Mouse (Mus musculus) granulocyte monocyte progenitor cell, adult 5-6 weeks (primary cell): ENCODE data around the gene Glis3. TPM values are rescaled to one million over a fixed set of nuclear protein-coding genes. Genes with fewer than 3 reads are reported as not detected.

Source experiments
- ATAC-seq: replicated peaks from 2 replicates; pipeline ENCODE4 v1.8.0; 2016; ENCODE audit warnings: mild to moderate bottlenecking, moderate TSS enrichment, inconsistent platforms; ENCODE audit not compliant: poor library complexity, severe bottlenecking
- total RNA-seq, 2 experiments: library from RNA; stranded (forward) in 1 of 2; stranded (reverse) in 1 of 2; fragments of 200-712, 200-1000 nt in 1 of 2; fragments of >200 nt in 1 of 2; fragmentation: Nextera tagmentation in 1 of 2; gene quantifications; 2 replicates each; pipeline ENCODE4 v1.2.3; 2014 to 2017

The Glis3 gene
- total RNA-seq, 2 experiments from 2014 or later = 4.5 to 10.0 TPM

DNA sequence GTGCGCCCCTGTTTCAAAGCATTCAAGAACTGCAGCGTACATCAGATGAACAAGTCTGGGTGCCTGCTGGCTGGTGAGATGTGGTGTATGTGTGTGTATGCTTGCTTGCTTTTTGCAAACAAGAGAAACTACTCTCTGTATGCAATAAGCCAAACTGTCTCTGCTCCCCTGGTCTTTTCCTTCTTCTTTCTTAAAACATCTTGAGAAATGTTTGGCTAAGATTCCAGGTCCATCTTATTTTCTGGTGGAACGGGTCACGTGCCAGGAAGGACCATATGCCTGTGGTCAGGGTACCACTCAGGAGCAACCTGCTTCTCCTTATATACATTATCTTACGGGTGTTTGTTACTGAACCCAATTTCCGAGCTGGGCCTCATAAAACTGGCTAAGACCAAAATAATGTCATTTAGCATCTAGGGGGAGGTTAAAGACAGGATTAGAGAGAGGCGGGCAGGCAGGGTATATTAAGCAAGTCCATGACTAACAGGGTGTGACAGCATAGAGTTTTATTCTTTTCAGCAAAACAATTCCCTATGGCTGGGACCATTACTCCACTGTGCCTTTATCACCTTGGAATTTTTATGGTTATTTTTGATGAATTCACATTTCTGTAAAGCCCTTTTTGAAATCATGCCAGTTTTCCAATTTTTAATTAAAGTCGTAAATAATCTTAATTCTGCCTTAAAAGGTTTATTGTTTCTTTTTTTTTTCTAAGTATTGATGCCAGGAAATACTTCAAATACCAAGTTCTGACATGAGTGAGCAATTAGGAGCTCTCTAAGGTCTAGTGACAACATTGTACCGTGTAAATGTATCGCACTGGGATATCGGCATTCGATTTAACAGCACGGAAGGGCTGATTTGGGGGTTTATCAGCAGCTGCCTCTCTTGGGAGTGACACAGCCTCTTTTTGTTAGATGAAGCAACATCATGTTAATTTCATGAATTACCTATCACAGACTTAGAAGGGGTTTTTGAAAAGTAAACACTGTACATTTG, 328.5 kb downstream of the Glis3 start:
- ATAC-seq = no peak

- ATAC-seq = no peak
Measured at GRCm38 (mm10) chr19:28347080-28347825, 332.6 kb downstream of the Glis3 start.

GRCm38 (mm10) chr19:28343640-28344039, 336.2 kb downstream of the Glis3 start:
- ATAC-seq = no peak

GRCm38 (mm10) chr19:28337574-28337973, 342.3 kb downstream of the Glis3 start:
- ATAC-seq = no peak

GRCm38 (mm10) chr19:28336651-28337510, 343.0 kb downstream of the Glis3 start:
- no peak for ATAC-seq

GRCm38 (mm10) chr19:28335890-28336289, 344.0 kb downstream of the Glis3 start:
- no peak for ATAC-seq

- ATAC-seq = no peak
Measured at GRCm38 (mm10) chr19:28333007-28333766, 346.7 kb downstream of the Glis3 start.

GRCm38 (mm10) chr19:28328444-28329110, 351.3 kb downstream of the Glis3 start:
- ATAC-seq = no peak

DNA sequence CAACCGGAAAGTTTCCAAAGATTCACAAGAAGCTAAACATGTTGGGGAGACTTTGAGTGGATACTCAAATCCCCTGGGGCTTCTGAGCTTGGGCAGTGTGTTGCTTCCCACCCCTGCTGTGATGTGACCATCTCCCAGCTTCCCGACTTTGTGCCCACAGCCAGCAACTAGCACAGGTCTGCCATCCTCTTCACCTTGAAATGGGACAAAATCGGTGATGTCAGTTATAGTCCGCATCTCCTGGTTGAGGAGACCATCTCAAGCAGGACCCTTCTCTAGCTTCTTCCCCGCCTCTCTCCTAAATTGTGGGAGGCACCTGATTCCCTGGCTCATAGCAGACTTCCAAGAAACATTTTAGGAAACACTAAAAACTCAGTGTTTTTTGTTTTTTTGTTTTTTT, 352.3 kb downstream of the Glis3 start:
- no peak for ATAC-seq

DNA sequence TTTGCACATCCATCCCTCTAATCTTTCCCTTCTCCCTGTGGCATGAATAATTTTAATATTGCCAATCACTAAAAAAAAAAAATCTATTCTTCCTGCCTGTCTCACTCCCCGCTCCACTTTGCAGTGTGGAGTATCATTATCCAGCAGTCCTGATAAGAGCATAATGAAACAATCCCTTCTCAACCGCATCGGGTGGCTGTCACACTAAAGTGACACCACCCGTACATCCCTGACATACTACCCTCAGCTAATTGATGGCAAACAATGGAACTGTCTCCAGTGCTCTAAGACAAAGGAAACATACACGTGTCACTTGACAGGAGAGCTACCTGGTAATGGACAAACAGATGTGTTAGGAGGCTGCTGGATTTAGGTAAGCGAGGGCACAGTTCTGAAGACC, 373.8 kb downstream of the Glis3 start:
- ATAC-seq = no peak

DNA sequence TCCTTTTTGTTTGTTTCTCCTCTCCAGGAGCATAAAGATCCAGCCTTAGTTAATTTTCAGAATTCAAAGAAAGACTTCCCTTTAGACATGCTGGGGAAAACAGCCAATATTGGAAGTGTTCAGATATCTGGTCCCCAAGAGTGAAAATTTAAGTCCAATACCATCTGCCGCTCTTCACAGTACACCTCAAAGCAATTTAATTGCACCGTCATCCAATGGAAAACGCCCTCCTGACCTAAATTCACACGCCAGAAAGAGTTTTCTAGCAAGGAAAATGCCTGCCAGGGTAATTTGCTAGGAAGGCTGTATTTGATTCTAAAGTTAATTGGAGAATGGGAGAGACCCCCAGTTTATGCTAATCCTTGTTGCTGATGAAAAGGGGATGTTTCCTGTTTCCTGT, 374.4 kb downstream of the Glis3 start:
- no peak for ATAC-seq

DNA sequence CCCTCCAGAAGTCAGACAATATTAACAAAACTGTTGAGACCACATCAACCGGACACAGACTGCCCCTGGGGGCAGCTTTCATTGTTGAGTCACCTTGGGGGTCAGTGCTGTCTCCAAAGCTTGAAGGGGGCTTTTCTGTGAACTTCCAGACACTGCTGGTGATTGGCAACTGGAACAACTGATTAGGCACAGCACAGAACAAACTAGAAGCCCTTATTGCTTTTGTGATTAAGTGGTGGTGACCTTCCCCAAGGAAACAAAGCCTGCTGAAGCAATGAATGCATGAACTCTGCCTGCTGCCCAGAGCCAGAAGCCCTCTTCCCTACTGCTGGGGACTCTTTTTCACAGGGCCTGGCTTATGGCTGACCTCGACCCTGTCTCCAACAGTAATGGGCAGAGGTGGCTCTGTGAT, 377.0 kb downstream of the Glis3 start:
- no peak for ATAC-seq

DNA sequence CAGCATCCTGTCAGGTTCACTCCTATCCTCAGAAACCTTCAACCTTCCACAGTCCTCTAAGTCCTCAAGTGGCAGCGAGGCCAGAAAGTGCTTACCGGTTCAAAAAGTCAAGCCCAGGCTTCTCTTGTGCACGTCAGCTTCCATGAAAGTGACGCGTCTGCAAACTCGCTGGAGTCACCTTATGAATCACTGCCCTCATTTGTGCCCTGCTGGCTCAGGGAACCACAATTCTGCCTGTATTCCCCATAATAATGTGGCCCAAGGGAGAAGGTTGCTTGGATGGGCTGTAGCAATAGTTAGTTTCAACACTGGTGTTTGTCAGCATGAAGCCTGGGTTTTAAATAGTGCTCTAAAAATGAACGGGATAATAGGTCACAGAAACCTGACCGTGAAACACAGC, 379.7 kb downstream of the Glis3 start:
- ATAC-seq = no peak

- no peak for ATAC-seq
Measured at GRCm38 (mm10) chr19:28299211-28299775, 380.6 kb downstream of the Glis3 start.

DNA sequence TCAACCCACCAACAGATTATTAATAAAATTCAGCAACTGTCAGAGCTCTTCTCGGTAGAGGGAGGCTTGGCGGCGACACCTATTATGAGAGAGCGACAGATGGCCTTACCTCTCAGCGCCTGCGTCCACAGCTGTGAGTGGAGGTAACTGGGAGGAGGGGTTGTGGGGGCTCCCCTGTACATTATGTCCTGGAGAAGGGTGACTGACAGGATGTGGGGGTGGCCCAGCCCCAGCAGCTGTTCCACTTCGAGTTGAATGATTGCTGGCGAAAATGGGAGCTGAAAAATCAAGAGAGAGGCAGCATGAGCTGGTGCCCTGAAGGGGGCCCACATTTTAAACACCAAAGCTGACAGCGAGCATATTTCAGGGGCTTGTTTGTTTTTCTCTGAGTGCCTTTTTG, 381.2 kb downstream of the Glis3 start:
- ATAC-seq = no peak

- ATAC-seq = no peak
Measured at GRCm38 (mm10) chr19:28291596-28291995, 388.3 kb downstream of the Glis3 start.

- no peak for ATAC-seq
Measured at GRCm38 (mm10) chr19:28289457-28289856, 390.4 kb downstream of the Glis3 start.

- no peak for ATAC-seq
Measured at GRCm38 (mm10) chr19:28287431-28287830, 392.4 kb downstream of the Glis3 start.

GRCm38 (mm10) chr19:28284098-28284569, 395.7 kb downstream of the Glis3 start:
- ATAC-seq = no peak
